Mouse (Mus musculus) frontal cortex, postnatal 25 days (tissue): Measurements from ENCODE around the gene Smarcb1.

Source experiments
- DNase-seq, 2 experiments: peaks; one replicate each; pipeline ENCODE4 v3.0.0; 2022; ENCODE audit warnings: low spot score in 2 of 2

Gene Smarcb1

DNA sequence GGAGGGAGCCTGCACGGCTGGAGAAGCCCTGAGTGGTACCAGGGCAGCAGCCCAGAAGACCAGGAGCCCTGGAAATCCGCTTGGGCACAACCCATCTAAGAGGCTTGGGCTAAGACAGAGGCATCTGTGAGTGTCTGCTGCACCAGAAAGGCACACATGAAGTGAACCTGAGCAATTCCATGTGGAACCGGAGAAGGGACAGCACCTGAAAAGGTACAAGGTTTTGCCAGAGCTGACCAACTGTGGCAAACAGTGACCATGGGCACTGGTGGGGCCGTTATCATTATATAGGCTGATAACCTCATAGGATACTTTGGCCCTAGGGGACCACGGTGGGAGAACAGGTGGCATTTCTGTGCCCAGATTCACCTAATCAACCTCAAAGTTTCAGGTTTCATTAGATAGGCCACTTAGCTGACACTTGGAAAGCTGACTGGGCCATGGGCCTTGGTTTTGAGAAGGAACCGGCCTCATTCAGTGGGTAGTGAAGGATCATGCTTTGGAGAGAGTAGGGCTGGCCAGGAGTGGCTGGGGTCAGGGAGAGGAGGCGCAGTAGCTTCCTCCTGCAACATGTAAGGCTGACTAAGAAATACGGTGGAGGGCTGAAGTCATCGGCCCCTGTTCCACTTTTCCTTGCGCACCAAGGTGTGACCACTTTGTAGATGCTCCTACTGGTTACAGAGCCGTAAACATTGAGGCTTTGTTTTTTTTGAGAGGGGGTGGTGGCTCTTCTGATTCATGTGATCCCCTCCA, 65.1 kb downstream of the Smarcb1 start:
- no peak for DNase-seq

DNA sequence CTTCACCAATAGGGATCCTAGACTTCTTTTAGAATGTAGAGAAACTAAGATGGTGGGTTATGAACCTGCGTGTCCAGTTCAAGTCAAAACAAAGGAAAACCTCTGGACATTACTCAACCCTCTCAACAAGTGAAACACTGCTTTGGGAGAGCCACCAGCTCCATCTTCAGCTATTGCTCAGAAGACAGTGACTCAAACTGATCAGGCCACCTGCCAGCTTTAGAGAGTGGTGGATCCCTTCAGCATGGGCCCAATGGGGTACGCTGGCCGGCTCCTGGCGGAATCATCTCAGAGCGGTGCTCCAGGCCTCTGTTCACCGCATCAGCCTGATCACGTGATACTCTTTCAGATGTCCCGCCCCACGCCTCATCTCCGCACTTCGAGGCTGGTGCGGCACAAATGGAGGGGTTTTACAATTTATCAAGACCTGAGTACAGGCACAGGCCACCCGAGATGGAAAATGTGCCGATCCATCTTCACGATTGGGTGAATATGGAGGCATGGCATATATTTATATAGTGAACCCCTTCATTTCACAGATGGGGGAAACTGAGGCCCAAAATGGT, 65.9 kb downstream of the Smarcb1 start:
- DNase-seq, result no peak

DNA sequence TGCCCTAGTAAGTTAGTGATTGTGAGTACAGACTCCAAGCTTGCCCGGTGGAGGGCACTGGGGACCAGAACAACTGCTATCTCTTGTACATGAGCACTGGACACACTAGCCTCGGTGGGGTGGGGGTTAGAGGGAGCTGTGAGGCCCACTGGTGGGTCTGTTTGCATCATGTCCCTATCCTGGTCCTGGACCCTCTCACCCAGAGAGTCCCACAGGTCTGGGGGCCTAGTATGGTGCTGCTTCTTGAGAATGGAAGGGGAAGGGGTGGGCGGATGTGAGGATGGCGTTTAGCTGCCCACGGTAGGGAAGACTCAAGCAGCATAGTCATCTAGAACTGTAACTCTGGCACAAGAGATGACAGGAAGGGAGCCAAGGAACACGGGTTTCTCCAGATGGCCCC, 66.6 kb downstream of the Smarcb1 start:
- no peak for DNase-seq

DNA sequence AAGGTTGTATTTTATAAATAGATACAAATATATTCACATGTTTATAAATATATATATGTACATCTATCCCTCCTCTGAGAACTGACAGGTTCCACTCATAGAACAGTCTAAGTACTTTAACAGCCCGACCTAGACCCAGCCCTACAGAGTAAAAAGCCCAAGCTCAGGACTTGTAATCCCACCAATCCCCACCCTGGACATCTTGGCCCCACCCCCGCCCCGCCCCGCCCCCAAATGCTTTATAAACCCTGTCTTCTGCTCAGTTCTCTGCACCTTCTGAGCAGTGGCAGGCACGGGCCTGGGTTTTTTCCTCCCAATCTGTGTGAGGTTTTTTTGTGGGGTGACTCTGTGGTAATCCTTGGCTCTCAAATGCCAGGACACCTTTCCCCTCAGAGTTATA, 67.3 kb downstream of the Smarcb1 start:
- no peak for DNase-seq

DNA sequence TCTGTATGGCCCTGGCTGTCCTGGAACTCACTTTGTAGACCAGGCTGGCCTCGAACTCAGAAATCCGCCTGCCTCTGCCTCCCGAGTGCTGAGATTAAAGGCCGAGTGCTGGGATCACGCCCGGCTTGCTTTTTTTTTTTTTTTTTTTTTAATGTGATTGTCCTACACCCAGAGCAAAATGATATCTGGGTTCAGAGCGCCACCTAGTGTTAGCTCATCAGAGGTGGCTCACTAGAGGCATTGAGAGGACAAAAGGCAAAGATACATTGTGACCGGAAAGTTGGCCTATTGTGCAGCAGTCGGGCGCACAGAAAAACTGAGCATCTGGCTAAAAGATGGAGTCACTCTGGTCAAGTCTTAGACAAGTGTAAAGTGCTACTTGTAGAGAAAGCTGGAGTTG, 68.0 kb downstream of the Smarcb1 start:
- peak; percentile 71 to 80 for DNase-seq

DNA sequence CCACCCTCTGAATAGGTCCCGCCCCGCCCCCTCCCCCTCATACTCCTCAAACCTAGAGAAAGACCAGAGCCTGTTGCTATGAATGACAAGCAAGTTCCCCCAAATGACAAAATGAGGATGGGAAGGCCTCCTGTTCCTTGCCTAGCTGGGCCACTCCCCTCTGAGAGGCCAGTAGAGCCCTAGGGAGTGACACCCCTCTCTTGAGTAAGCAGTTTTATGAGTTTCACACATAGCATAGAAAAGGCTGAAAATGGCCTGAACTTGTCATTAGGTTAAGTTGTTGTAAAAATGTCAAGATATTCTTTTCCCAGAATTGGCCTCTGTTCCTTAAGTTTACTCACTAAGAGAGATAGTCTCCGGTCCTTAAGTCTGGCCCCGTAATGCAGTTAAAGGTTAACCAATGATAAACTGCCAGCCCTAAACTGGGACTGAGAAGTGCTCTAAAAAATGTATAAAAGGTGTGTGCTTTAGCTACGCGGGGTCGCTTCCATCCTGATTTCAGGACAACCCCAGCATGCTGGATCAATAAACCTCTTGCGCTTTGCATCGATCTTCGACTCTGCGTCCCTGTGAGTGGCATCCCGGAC, 68.8 kb downstream of the Smarcb1 start:
- DNase-seq, result no peak

DNA sequence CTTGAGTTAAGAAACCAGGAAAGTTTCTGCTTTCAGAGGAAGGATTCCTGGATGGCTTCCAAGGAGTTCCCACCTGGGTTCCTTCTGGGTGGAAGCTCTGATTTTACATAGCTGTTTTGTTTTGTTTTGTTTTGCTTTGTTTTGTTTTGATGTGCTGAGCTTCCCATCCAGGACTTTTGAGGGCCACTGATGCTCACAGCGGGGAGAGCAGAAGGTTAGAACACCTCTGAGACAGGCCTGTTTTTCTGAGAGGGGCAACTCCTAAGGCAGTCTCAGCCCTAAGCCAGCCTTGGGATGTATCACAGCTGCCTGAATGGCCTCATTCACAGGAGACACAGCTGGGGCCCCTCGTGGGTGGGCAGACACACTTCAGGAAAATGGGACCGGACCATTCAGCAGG, 69.7 kb downstream of the Smarcb1 start:
- no peak for DNase-seq

DNA sequence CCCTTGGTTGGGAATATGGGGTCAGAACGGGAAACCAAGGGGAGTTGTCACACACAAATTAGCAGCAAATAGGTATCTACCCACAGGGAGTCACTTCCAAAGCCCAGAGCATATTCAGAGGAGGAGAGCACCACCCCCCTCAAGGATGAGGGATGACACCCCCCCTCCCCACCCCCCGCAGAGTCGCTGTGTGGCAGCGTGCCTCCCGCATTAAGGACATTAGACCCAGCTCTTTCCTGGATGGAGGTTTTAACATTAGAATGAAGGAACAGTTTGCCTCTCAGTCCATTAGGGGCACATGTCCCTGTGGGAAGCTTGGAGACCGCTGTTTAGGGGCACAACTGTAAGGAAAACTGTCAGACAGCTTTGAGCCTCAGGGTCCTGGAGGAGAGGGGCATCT, 70.3 kb downstream of the Smarcb1 start:
- DNase-seq, result no peak

DNA sequence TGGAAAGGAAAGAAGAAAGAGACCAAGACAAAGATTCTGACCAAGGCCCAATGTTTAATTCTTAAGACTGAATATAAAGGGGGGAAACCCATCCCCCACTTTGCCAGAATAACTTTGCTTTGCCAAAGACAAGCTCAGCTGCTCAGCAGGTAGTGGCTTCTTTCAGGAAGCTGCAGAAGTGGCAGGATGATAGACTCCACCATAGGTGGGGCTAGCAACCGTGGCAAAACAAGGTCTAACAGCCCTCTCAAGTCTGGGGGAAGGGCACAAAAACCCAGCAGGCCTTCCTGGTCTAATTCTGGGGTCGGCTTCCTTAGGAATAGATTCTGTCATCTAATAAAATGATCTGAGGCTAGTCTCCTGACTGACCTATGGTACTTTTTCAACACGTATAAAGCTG, 73.0 kb downstream of the Smarcb1 start:
- DNase-seq, result no peak
